Mouse (Mus musculus) heart, adult 2 months (tissue): Measurements from ENCODE around the gene Gast. TPM values are rescaled to one million over a fixed set of nuclear protein-coding genes. Genes with fewer than 3 reads are reported as not detected.

Experiments used
- DNase-seq, 2 experiments: peaks; one replicate each; pipeline ENCODE4 v3.0.0; 2021
- H3K27ac ChIP-seq: fragments of 200-600 bp; 2 replicates; pipeline ENCODE4 v1.8.1; 2022
- H3K27me3 ChIP-seq: fragments of 200-500 bp; 2 replicates; pipeline ENCODE4 v1.6.1; 2012; ENCODE audit warnings: mild to moderate bottlenecking, low read length, inconsistent platforms, mixed read lengths; ENCODE audit not compliant: control insufficient read depth, insufficient read depth
- H3K36me3 ChIP-seq: fragments of 200-500 bp; 2 replicates; pipeline ENCODE4 v1.6.1; 2012; ENCODE audit warnings: low read length, inconsistent platforms; ENCODE audit not compliant: control insufficient read depth, insufficient read depth
- H3K4me1 ChIP-seq: fragments of 200-500 bp; 2 replicates; pipeline ENCODE4 v1.6.1; 2011; ENCODE audit warnings: low read length; ENCODE audit not compliant: control insufficient read depth, insufficient read depth
- H3K4me3 ChIP-seq: fragments of 200-600 bp; 2 replicates; pipeline ENCODE4 v1.8.1; 2022
- H3K79me2 ChIP-seq: fragments of 200-500 bp; replicated peaks from 2 replicates; pipeline ENCODE4 v1.6.1; 2012; ENCODE audit warnings: mild to moderate bottlenecking, inconsistent platforms, low read length, moderate library complexity, mixed read lengths; ENCODE audit not compliant: control insufficient read depth, insufficient read depth
- H3K9ac ChIP-seq: fragments of 200-500 bp; 2 replicates; pipeline ENCODE4 v1.6.1; 2012; ENCODE audit warnings: low read depth, mild to moderate bottlenecking, control low read depth, inconsistent platforms, low read length, mixed read lengths
- CTCF ChIP-seq: fragments of 200-600 bp; IDR thresholded peaks from 2 replicates; pipeline ENCODE4 v1.8.1; 2022; ENCODE audit warnings: antibody characterized with exemption, mild to moderate bottlenecking, moderate library complexity
- EP300 ChIP-seq: fragments of 200-500 bp; IDR thresholded peaks from 2 replicates; pipeline ENCODE4 v1.6.1; 2011; ENCODE audit warnings: low read depth, low read length, control low read depth; ENCODE audit not compliant: insufficient read depth
- POLR2A ChIP-seq: fragments of 200-500 bp; IDR thresholded peaks from 2 replicates; pipeline ENCODE4 v1.6.1; 2011; ENCODE audit warnings: mild to moderate bottlenecking, low read depth, low read length, control low read depth; ENCODE audit not compliant: insufficient read depth
- WGBS: fragments of 180-500 bp; shearing (Covaris S2); methylation state at CpG from one replicate; pipeline ENCODE4 v1.1.7; 2018; 5-methylcytosine and 5-hydroxymethylcytosine counted together
- intact Hi-C: fragments of 180-260 bp; cut with DNase I; formaldehyde crosslinking; loops from one replicate; pipeline ENCODE4 v1.15.1; 2025
- polyA plus RNA-seq: library from polyadenylated mRNA; depleted of rRNA; stranded (reverse); fragments of >200 nt; gene quantifications from 2 replicates; pipeline ENCODE4 v1.2.3, GENCODE M21; 2012
- total RNA-seq, 2 experiments: library from RNA; stranded (reverse); gene quantifications; 2 replicates each; pipeline ENCODE4 v1.2.3; 2021

Gast gene
- total and polyA plus RNA-seq, 3 experiments: not detected

- Histone ChIP-seq H3K79me2 (no peaks in the 10 kb centered on the region), H3K9ac (no peak overlapping the region), H3K4me1 (no peaks in the 10 kb centered on the region), H3K27ac (no peak overlapping the region), H3K27me3 (no peaks in the 10 kb centered on the region), H3K36me3 (no peaks in the 10 kb centered on the region), H3K4me3 (no peak overlapping the region)
- intact Hi-C loops: no loop called here
- TF ChIP-seq CTCF (no peak), POLR2A (no peak), EP300 (no peak)
- WGBS: 63% methylated on average over 9 of the region's 9 CpGs
- no peak for DNase-seq
Measured at GRCm38 (mm10) chr11:100332766-100333515, 1.3 kb upstream of the Gast start.

GRCm38 (mm10) chr11:100335731-100336130 is 1.5 kb downstream of the Gast start:
- 67% methylated on average over 3 of the region's 3 CpGs for WGBS
- Histone ChIP-seq H3K4me3 (no peak overlapping the region), H3K9ac (no peak overlapping the region), H3K79me2 (no peaks in the 10 kb centered on the region), H3K36me3 (no peaks in the 10 kb centered on the region), H3K27me3 (no peaks in the 10 kb centered on the region), H3K4me1 (no peaks in the 10 kb centered on the region), H3K27ac (no peak overlapping the region)
- TF ChIP-seq CTCF (no peak), POLR2A (no peak), EP300 (no peak)
- intact Hi-C loops: no loop called here
- no peak for DNase-seq

DNA sequence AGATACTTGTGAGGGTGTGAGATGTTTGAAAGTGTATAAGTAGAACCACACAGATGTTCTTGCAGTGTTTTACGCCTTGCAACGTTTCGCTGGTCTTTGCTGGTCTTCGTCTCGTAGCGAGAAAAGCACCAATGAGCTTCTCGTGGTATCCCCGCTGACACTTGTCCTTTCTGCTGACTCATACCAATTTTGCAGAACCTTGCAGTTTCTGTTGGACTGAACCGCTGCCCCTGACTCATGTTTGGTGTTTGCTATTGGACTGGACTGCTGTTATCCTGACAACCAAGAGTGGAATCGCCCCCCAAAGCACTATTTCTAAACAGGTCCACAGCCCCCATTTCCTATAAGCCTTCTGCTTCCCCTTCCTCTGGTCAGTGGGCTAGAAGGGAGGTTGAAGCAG is 10.1 kb downstream of the Gast start:
- Histone ChIP-seq H3K4me3 (no peak overlapping the region), H3K79me2 (no peaks in the 10 kb centered on the region; the same call in 1 of the 2 replicates), H3K4me1 (no peaks in the 10 kb centered on the region), H3K27ac (no peak overlapping the region), H3K9ac (no peak overlapping the region), H3K36me3 (no peaks in the 10 kb centered on the region), H3K27me3 (no peaks in the 10 kb centered on the region)
- intact Hi-C loops: no loop called here
- WGBS: 86% methylated on average over 10 of the region's 10 CpGs
- TF ChIP-seq POLR2A (no peak), CTCF (no peak), EP300 (no peak)
- DNase-seq: no peak

GRCm38 (mm10) chr11:100352076-100352857 is 18.1 kb downstream of the Gast start:
- no peak for DNase-seq
- intact Hi-C loops: no loop called here
- H3K4me1 ChIP-seq: peaks cover 2% of the 10 kb centered on the region; the same call in 1 of the 2 replicates
- H3K79me2 ChIP-seq: no peaks in the 10 kb centered on the region
- no peak overlapping the region for H3K9ac ChIP-seq
- no peak overlapping the region for H3K4me3 ChIP-seq
- 0 out of 2 replicates have a peak, but pooled peaks cover 2% of the 10 kb centered on the region for H3K27me3 ChIP-seq
- no peaks in the 10 kb centered on the region for H3K36me3 ChIP-seq
- 32% methylated on average over 10 of the region's 10 CpGs for WGBS
- peak; percentile 52 for TF ChIP-seq CTCF
- no peak for TF ChIP-seq POLR2A
- no peak for TF ChIP-seq EP300
- no peak overlapping the region for H3K27ac ChIP-seq

DNA sequence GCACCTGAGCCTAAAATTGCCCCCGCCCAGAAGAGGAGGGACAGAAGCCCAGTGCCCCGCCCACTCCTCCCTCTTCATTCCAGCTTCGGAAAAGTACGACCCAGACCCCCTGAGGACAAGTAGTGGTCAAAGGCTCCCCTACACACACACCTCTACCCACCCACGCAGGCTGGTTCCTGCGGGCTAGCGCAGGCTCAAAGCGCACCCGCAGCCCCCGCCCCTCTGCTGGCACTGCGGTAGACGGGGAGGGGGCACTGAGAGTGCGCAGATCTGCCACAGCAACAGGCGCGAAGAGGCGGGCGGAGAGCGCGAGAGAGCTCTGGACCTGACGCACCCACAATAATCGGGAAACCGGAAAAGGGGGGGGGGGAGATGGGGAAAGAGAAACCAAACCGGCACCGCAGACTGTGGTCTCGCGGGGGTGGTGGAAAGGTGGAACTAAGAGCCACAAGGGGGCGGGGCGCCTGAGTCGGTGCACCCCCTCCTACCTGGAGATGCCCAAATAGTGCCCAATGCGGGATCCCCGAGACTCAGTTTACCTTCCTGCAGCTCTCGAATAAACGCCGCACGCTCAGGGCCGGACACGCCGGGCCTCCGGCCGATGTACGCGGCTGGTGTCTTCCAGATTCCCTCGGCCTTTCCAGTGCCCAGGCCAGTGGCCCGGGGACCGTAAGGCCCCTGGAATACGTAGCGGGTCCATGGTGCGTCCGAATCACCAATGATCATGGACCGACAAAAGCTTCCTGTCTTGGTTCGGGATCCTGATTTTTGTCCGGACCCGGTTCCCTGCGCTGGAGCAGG is 21.1 kb downstream of the Gast start:
- H3K4me1 ChIP-seq: peaks cover 2% of the 10 kb centered on the region; the same call in 1 of the 2 replicates
- TF ChIP-seq POLR2A: no peak
- no peak for TF ChIP-seq EP300
- peak; percentile 23 for TF ChIP-seq CTCF
- no peaks in the 10 kb centered on the region for H3K79me2 ChIP-seq
- H3K36me3 ChIP-seq: no peaks in the 10 kb centered on the region
- 0 out of 2 replicates have a peak, but pooled peaks cover 2% of the 10 kb centered on the region for H3K27me3 ChIP-seq
- peak overlapping the region; percentile 76 for H3K9ac ChIP-seq
- intact Hi-C loops: no loop called here
- H3K4me3 ChIP-seq: peak overlapping the region; percentile 89
- H3K27ac ChIP-seq: peak overlapping the region; percentile 20; the same call in 1 of the 2 replicates
- under 1% methylated on average over 54 of the region's 54 CpGs for WGBS
- DNase-seq: peak; percentile 53 to 61
